Mouse (Mus musculus) bone marrow, adult 2 months (tissue): ENCODE measurements around the gene Tmeff2.

ENCODE experiments used
- CTCF ChIP-seq: fragments of 200-500 bp; IDR thresholded peaks from 2 replicates; pipeline ENCODE4 v1.5.1; 2011; ENCODE audit warnings: low read length, control low read depth; ENCODE audit not compliant: control insufficient read depth, insufficient read depth
- POLR2A ChIP-seq: fragments of 200-500 bp; IDR thresholded peaks from 2 replicates; pipeline ENCODE4 v1.6.1; 2011; ENCODE audit warnings: low read depth, mild to moderate bottlenecking, control low read depth, low read length, borderline replicate concordance; ENCODE audit not compliant: control insufficient read depth

GRCm38 (mm10) chr1:50935484-50935883 lies 35.0 kb downstream of the Tmeff2 start:
- TF ChIP-seq POLR2A: no peak
- no peak for TF ChIP-seq CTCF
